Mouse (Mus musculus) hindbrain, embryonic 16.5 days (tissue): ENCODE measurements around the gene Gm28897. TPM values are rescaled to one million over a fixed set of nuclear protein-coding genes. Genes with fewer than 3 reads are reported as not detected.
"Not testable (repeated sequence)": the region's sequence is repeated elsewhere in the genome, so short reads cannot be mapped to it uniquely, and the experiment has no call there.

Experiments used
- ATAC-seq: fragments of 200-750 bp; cut with Nextera tagmentation; 2 replicates; pipeline ENCODE4 v1.8.0; 2017; ENCODE audit warnings: moderate TSS enrichment, moderate library complexity
- H3K27ac ChIP-seq: fragments of 300-500 bp; sonication (generic); 2 replicates; pipeline ENCODE4 v1.5.1; 2014; ENCODE audit warnings: low read depth, mild to moderate bottlenecking, control low read depth, low read length, moderate library complexity
- H3K27me3 ChIP-seq: fragments of 300-500 bp; sonication (generic); replicated peaks from 2 replicates; pipeline ENCODE4 v1.6.1; 2014; ENCODE audit warnings: low read length; ENCODE audit not compliant: control insufficient read depth, insufficient read depth
- H3K36me3 ChIP-seq: fragments of 300-500 bp; sonication (generic); 2 replicates; pipeline ENCODE4 v1.6.1; 2014; ENCODE audit warnings: mild to moderate bottlenecking, low read length, moderate library complexity, mixed read lengths; ENCODE audit not compliant: control insufficient read depth, insufficient read depth
- H3K4me1 ChIP-seq: fragments of 300-500 bp; sonication (generic); 2 replicates; pipeline ENCODE4 v1.6.1; 2014; ENCODE audit warnings: low read depth, low read length; ENCODE audit not compliant: control insufficient read depth, insufficient read depth
- H3K4me2 ChIP-seq: fragments of 300-500 bp; sonication (generic); 2 replicates; pipeline ENCODE4 v1.6.1; 2014; ENCODE audit warnings: mild to moderate bottlenecking, low read length, control low read depth, moderate library complexity
- H3K4me3 ChIP-seq: fragments of 300-500 bp; sonication (generic); 2 replicates; pipeline ENCODE4 v1.5.1; 2014; ENCODE audit warnings: mild to moderate bottlenecking, low read length, control low read depth, moderate library complexity
- H3K9ac ChIP-seq: fragments of 300-500 bp; sonication (generic); 2 replicates; pipeline ENCODE4 v1.6.1; 2014; ENCODE audit warnings: low read depth, mild to moderate bottlenecking, control low read depth, low read length, moderate library complexity
- H3K9me3 ChIP-seq: fragments of 300-500 bp; sonication (generic); 2 replicates; pipeline ENCODE4 v1.6.1; 2014; ENCODE audit warnings: mild to moderate bottlenecking, low read length, moderate library complexity; ENCODE audit not compliant: control insufficient read depth
- WGBS: fragments of 180-500 bp; shearing (Covaris S2); extraction: QIAGEN DNeasy Blood & Tissue Kit; methylation state at CpG from one replicate; pipeline ENCODE4 v1.1.7; 2014; 5-methylcytosine and 5-hydroxymethylcytosine counted together
- polyA plus RNA-seq: library from polyadenylated mRNA; unstranded; fragments of >200 nt; fragmentation: Nextera tagmentation; extraction: Ambion mirVana; gene quantifications from 2 replicates; pipeline ENCODE4 v1.2.1, GENCODE M21; 2015

Gene Gm28897
- polyA plus RNA-seq, result not detected in 2 replicates

- not testable (repeated sequence) for H3K9ac ChIP-seq, H3K9me3 ChIP-seq, H3K4me2 ChIP-seq, H3K36me3 ChIP-seq, ATAC-seq, H3K27ac ChIP-seq, H3K27me3 ChIP-seq, H3K4me1 ChIP-seq, H3K4me3 ChIP-seq
- no CpG with 5 or more reads among the region's 6 CpGs for WGBS
Measured at GRCm38 (mm10) chrY:80926695-80927094, at the start of gene Gm28897. Gene Gm28897 (plus strand): TSS chrY:80926995.
